In genomic region chr13:107073039-107073620, GRCm38 (mm10) we compare ENCODE assay signal across 8 mouse cellular contexts. TPM values are rescaled to one million over a fixed set of nuclear protein-coding genes. Genes with fewer than 3 reads are reported as not detected.
DNase-seq lines count a peak whose midpoint lies in the region; ATAC-seq and TF ChIP-seq lines count a peak whose summit lies in the region.

No protein-coding gene starts in this region.

- peak overlapping the region; percentile 54 for H3K4me2 ChIP-seq in forebrain, embryonic 15.5 days (replicated peaks)
- H3K4me2 ChIP-seq in intestine, postnatal 0 days (replicated peaks; ENCODE audit: low read depth), result peak overlapping the region; percentile 53
- peak overlapping the region; percentile 53 for H3K4me2 ChIP-seq in liver, embryonic 15.5 days

- ATAC-seq in forebrain, embryonic 15.5 days (replicated peaks), result peak; percentile 82
- ATAC-seq in intestine, postnatal 0 days, result no peak
- peak; percentile 20; the same call in 1 of the 2 replicates for ATAC-seq in liver, embryonic 15.5 days (ENCODE audit: insufficient read depth)

- no peak for TF ChIP-seq CTCF in intestine, postnatal 0 days (IDR thresholded peaks at IDR 0.05; ENCODE audit: low read depth)

- DNase-seq in gastrocnemius, adult 18-20 months (ENCODE audit: low spot score), result peak; percentile 17
- no peak for DNase-seq in gastrocnemius, postnatal 14 days
- peak; percentile 77 for DNase-seq in brain, adult 2 months (ENCODE audit: low read depth, low spot score)
- DNase-seq in skeletal muscle tissue, adult 2 months (ENCODE audit: low read depth, low spot score), result peak; percentile 65
- DNase-seq in urinary bladder, postnatal 14 days (ENCODE audit: low spot score), result no peak

- under 1% methylated on average over 14 of the region's 14 CpGs for WGBS in forebrain, embryonic 15.5 days
- WGBS in intestine, postnatal 0 days, result 13% methylated on average over 14 of the region's 14 CpGs
- 27% methylated on average over 14 of the region's 14 CpGs for WGBS in liver, embryonic 15.5 days (ENCODE audit: insufficient replicate concordance)

- intact Hi-C loops in gastrocnemius, postnatal 14 days (cut with DNase I; ENCODE audit: low total_unique reads), result no loop called here

- H3K9ac ChIP-seq in forebrain, embryonic 15.5 days (replicated peaks), result peak overlapping the region; percentile 41
- H3K9ac ChIP-seq in intestine, postnatal 0 days (ENCODE audit: low read depth, low read length), result no peak overlapping the region
- 0 out of 2 replicates have a peak overlapping the region, but pooled peaks have one; percentile 9 for H3K9ac ChIP-seq in liver, embryonic 15.5 days

- H3K27ac ChIP-seq in forebrain, embryonic 15.5 days (replicated peaks), result peak overlapping the region; percentile 1
- H3K27ac ChIP-seq in intestine, postnatal 0 days (ENCODE audit: low read depth, low read length), result no peak overlapping the region
- peak overlapping the region; percentile 51 for H3K27ac ChIP-seq in liver, embryonic 15.5 days (replicated peaks)

- H3K4me3 ChIP-seq in forebrain, embryonic 15.5 days, result peak overlapping the region; percentile 28
- H3K4me3 ChIP-seq in intestine, postnatal 0 days (ENCODE audit: low read depth, low read length), result peak overlapping the region; percentile 23; the same call in 1 of the 2 replicates
- H3K4me3 ChIP-seq in liver, embryonic 15.5 days (replicated peaks), result peak overlapping the region; percentile 17

- no peaks in the 10 kb centered on the region for H3K9me3 ChIP-seq in forebrain, embryonic 15.5 days
- H3K9me3 ChIP-seq in intestine, postnatal 0 days (ENCODE audit: control insufficient read depth), result no peaks in the 10 kb centered on the region
- H3K9me3 ChIP-seq in liver, embryonic 15.5 days (replicated peaks), result no peaks in the 10 kb centered on the region

- H3K36me3 ChIP-seq in forebrain, embryonic 15.5 days, result no peaks in the 10 kb centered on the region
- no peaks in the 10 kb centered on the region for H3K36me3 ChIP-seq in intestine, postnatal 0 days (ENCODE audit: control insufficient read depth, insufficient read depth)
- no peaks in the 10 kb centered on the region for H3K36me3 ChIP-seq in liver, embryonic 15.5 days (replicated peaks)

- peaks cover 14% of the 10 kb centered on the region for H3K4me1 ChIP-seq in forebrain, embryonic 15.5 days
- no peaks in the 10 kb centered on the region for H3K4me1 ChIP-seq in intestine, postnatal 0 days (replicated peaks; ENCODE audit: control insufficient read depth, insufficient read depth, low read length)
- H3K4me1 ChIP-seq in liver, embryonic 15.5 days (replicated peaks), result peaks cover 60% of the 10 kb centered on the region

- no peaks in the 10 kb centered on the region for H3K27me3 ChIP-seq in forebrain, embryonic 15.5 days
- no peaks in the 10 kb centered on the region for H3K27me3 ChIP-seq in intestine, postnatal 0 days (replicated peaks; ENCODE audit: control insufficient read depth, insufficient read depth, low read length)
- peaks cover 6% of the 10 kb centered on the region; the same call in 1 of the 2 replicates for H3K27me3 ChIP-seq in liver, embryonic 15.5 days

RNA-seq across cellular contexts. Expression of gene Kif2a, which starts 51.2 kb away (rescaled TPM):
- 10 to 100 TPM; 29.2 to 33.3 TPM for total RNA-seq in gastrocnemius, adult 18-20 months (2021)
- 10 to 100 TPM; 16.8 to 22.8 TPM for total RNA-seq in gastrocnemius, postnatal 14 days (2021)
- 48.9 and 54.8 TPM in 2 replicates for polyA plus RNA-seq in forebrain, embryonic 15.5 days (2015; fragmentation: Nextera tagmentation; extraction: Ambion mirVana)
- 20.6 and 23.1 TPM in 2 replicates for polyA plus RNA-seq in intestine, postnatal 0 days (2015; fragmentation: Nextera tagmentation; extraction: Ambion mirVana)
- 23.1 and 30.6 TPM in 2 replicates for polyA plus RNA-seq in liver, embryonic 15.5 days (2015; fragmentation: Nextera tagmentation; extraction: Ambion mirVana)

Comparison
In these comparisons a context has a peak if more than half of its experiments do, and no peak if none do; other contexts are left out.
1. DNase-seq: peak in gastrocnemius, adult 18-20 months (single experiment), brain, adult 2 months (single experiment) and skeletal muscle tissue, adult 2 months (single experiment); none in gastrocnemius, postnatal 14 days (single experiment) and urinary bladder, postnatal 14 days (single experiment).
2. Peak in every context shown above with its lines, with median percentiles within 50 percentile points of each other: H3K4me2 ChIP-seq and H3K4me3 ChIP-seq.